Mouse (Mus musculus): ENCODE results near the gene Gm28043. TPM values are rescaled to one million over a fixed set of nuclear protein-coding genes. Genes with fewer than 3 reads are reported as not detected.

The Gm28043 gene
- total and polyA plus RNA-seq, 3 experiments = 0.39 to 1.1 (median 1.0) TPM

- 1% methylated on average over 42 of the region's 43 CpGs for WGBS
- H3K4me3 ChIP-seq = peak overlapping the region; percentile 92
- no peak for DNase-seq
- peak overlapping the region; percentile 96 for H3K9ac ChIP-seq (ENCODE audit: low read depth, low read length)
- peaks cover 3% of the 10 kb centered on the region for H3K4me1 ChIP-seq (ENCODE audit: control insufficient read depth, insufficient read depth, low read length)
- H3K27ac ChIP-seq = peak overlapping the region; percentile 88
- TF ChIP-seq CTCF (IDR thresholded peaks at IDR 0.05) = no peak
- TF ChIP-seq EP300 (IDR thresholded peaks at IDR 0.05; ENCODE audit: insufficient read depth, low read depth, low read length) = no peak
- no peak for TF ChIP-seq POLR2A (IDR thresholded peaks at IDR 0.05; ENCODE audit: insufficient read depth, low read depth, low read length)
- H3K36me3 ChIP-seq (ENCODE audit: control insufficient read depth, insufficient read depth, low read length) = no peaks in the 10 kb centered on the region
- no peaks in the 10 kb centered on the region for H3K27me3 ChIP-seq (ENCODE audit: control insufficient read depth, insufficient read depth, low read length)
- intact Hi-C loops (cut with DNase I) = loop anchor here (2.0 kb wide), 1 partner anchor 46 kb away; the partner anchor contains the start of gene Cmtr1
- peaks cover 3% of the 10 kb centered on the region; the same call in 1 of the 2 replicates for H3K79me2 ChIP-seq (replicated peaks; ENCODE audit: control insufficient read depth, insufficient read depth, low read length)
Observed at GRCm38 (mm10) chr17:29615024-29615551, 412 bp downstream of the Gm28043 start.

GRCm38 (mm10) chr17:29615616-29616015 lies 940 bp downstream of the Gm28043 start:
- peak overlapping the region; percentile 88 for H3K27ac ChIP-seq
- WGBS = 10% methylated on average over 4 of the region's 4 CpGs

GRCm38 (mm10) chr17:29619231-29619630 lies 4.6 kb downstream of the Gm28043 start:
- Histone ChIP-seq H3K4me1 (ENCODE audit: control insufficient read depth, insufficient read depth, low read length) (peaks cover 2% of the 10 kb centered on the region), H3K79me2 (replicated peaks; ENCODE audit: control insufficient read depth, insufficient read depth, low read length) (peaks cover 4% of the 10 kb centered on the region; the same call in 1 of the 2 replicates), H3K9ac (ENCODE audit: low read depth, low read length) (no peak overlapping the region), H3K27me3 (ENCODE audit: control insufficient read depth, insufficient read depth, low read length) (no peaks in the 10 kb centered on the region), H3K36me3 (ENCODE audit: control insufficient read depth, insufficient read depth, low read length) (no peaks in the 10 kb centered on the region), H3K4me3 (no peak overlapping the region), H3K27ac (no peak overlapping the region)
- TF ChIP-seq CTCF (IDR thresholded peaks at IDR 0.05) (no peak), POLR2A (IDR thresholded peaks at IDR 0.05; ENCODE audit: insufficient read depth, low read depth, low read length) (no peak), EP300 (IDR thresholded peaks at IDR 0.05; ENCODE audit: insufficient read depth, low read depth, low read length) (no peak)
- DNase-seq = no peak
- intact Hi-C loops (cut with DNase I) = no loop called here
- WGBS = 75% methylated on average over 3 of the region's 3 CpGs

More at GRCm38 (mm10) chr17:29615616-29616015, 940 bp downstream of the Gm28043 start:
- Histone ChIP-seq H3K79me2 (replicated peaks; ENCODE audit: control insufficient read depth, insufficient read depth, low read length) (peaks cover 3% of the 10 kb centered on the region; the same call in 1 of the 2 replicates), H3K4me3 (peak overlapping the region; percentile 92), H3K4me1 (ENCODE audit: control insufficient read depth, insufficient read depth, low read length) (peaks cover 3% of the 10 kb centered on the region), H3K9ac (ENCODE audit: low read depth, low read length) (peak overlapping the region; percentile 96), H3K36me3 (ENCODE audit: control insufficient read depth, insufficient read depth, low read length) (no peaks in the 10 kb centered on the region), H3K27me3 (ENCODE audit: control insufficient read depth, insufficient read depth, low read length) (no peaks in the 10 kb centered on the region)
- TF ChIP-seq EP300 (IDR thresholded peaks at IDR 0.05; ENCODE audit: insufficient read depth, low read depth, low read length) = no peak
- TF ChIP-seq CTCF (IDR thresholded peaks at IDR 0.05) = no peak
- no peak for TF ChIP-seq POLR2A (IDR thresholded peaks at IDR 0.05; ENCODE audit: insufficient read depth, low read depth, low read length)
- no peak for DNase-seq
- intact Hi-C loops (cut with DNase I) = loop anchor here (2.0 kb wide), 1 partner anchor 45 kb away; the partner anchor contains the start of gene Cmtr1

- H3K9ac ChIP-seq (ENCODE audit: low read depth, low read length) = no peak overlapping the region
- no peak overlapping the region for H3K27ac ChIP-seq
- 95% methylated on average over 8 of the region's 8 CpGs for WGBS
- no peak overlapping the region for H3K4me3 ChIP-seq
- H3K27me3 ChIP-seq (ENCODE audit: control insufficient read depth, insufficient read depth, low read length) = no peaks in the 10 kb centered on the region
- TF ChIP-seq CTCF (IDR thresholded peaks at IDR 0.05) (no peak), POLR2A (IDR thresholded peaks at IDR 0.05; ENCODE audit: insufficient read depth, low read depth, low read length) (no peak), EP300 (IDR thresholded peaks at IDR 0.05; ENCODE audit: insufficient read depth, low read depth, low read length) (no peak)
- H3K36me3 ChIP-seq (ENCODE audit: control insufficient read depth, insufficient read depth, low read length) = no peaks in the 10 kb centered on the region
- no peaks in the 10 kb centered on the region for H3K4me1 ChIP-seq (ENCODE audit: control insufficient read depth, insufficient read depth, low read length)
- intact Hi-C loops (cut with DNase I) = no loop called here
- DNase-seq = no peak
- H3K79me2 ChIP-seq (replicated peaks; ENCODE audit: control insufficient read depth, insufficient read depth, low read length) = 0 out of 2 replicates have a peak, but pooled peaks cover 3% of the 10 kb centered on the region
Observed at GRCm38 (mm10) chr17:29623488-29623887, 8.8 kb downstream of the Gm28043 start.

GRCm38 (mm10) chr17:29627285-29627684 lies 12.6 kb downstream of the Gm28043 start:
- peak in 1 of 2 experiments; percentile 42 for DNase-seq
- no peak overlapping the region for H3K4me3 ChIP-seq
- no peaks in the 10 kb centered on the region for H3K27me3 ChIP-seq (ENCODE audit: control insufficient read depth, insufficient read depth, low read length)
- 66% methylated on average over 9 of the region's 9 CpGs for WGBS
- TF ChIP-seq CTCF (IDR thresholded peaks at IDR 0.05) (no peak), EP300 (IDR thresholded peaks at IDR 0.05; ENCODE audit: insufficient read depth, low read depth, low read length) (no peak)
- no peak overlapping the region for H3K9ac ChIP-seq (ENCODE audit: low read depth, low read length)
- no peak overlapping the region for H3K27ac ChIP-seq
- 0 out of 2 replicates have a peak, but pooled peaks cover 1% of the 10 kb centered on the region for H3K79me2 ChIP-seq (replicated peaks; ENCODE audit: control insufficient read depth, insufficient read depth, low read length)
- no peaks in the 10 kb centered on the region for H3K36me3 ChIP-seq (ENCODE audit: control insufficient read depth, insufficient read depth, low read length)
- intact Hi-C loops (cut with DNase I) = no loop called here
- no peaks in the 10 kb centered on the region for H3K4me1 ChIP-seq (ENCODE audit: control insufficient read depth, insufficient read depth, low read length)

- TF ChIP-seq CTCF (IDR thresholded peaks at IDR 0.05) (no peak), POLR2A (IDR thresholded peaks at IDR 0.05; ENCODE audit: insufficient read depth, low read depth, low read length) (no peak), EP300 (IDR thresholded peaks at IDR 0.05; ENCODE audit: insufficient read depth, low read depth, low read length) (no peak)
- intact Hi-C loops (cut with DNase I) = no loop called here
- Histone ChIP-seq H3K27ac (no peak overlapping the region), H3K79me2 (replicated peaks; ENCODE audit: control insufficient read depth, insufficient read depth, low read length) (0 out of 2 replicates have a peak, but pooled peaks cover 1% of the 10 kb centered on the region), H3K36me3 (ENCODE audit: control insufficient read depth, insufficient read depth, low read length) (no peaks in the 10 kb centered on the region), H3K9ac (ENCODE audit: low read depth, low read length) (no peak overlapping the region), H3K4me3 (no peak overlapping the region), H3K4me1 (ENCODE audit: control insufficient read depth, insufficient read depth, low read length) (no peaks in the 10 kb centered on the region), H3K27me3 (ENCODE audit: control insufficient read depth, insufficient read depth, low read length) (no peaks in the 10 kb centered on the region)
- no peak for DNase-seq
- WGBS = 87% methylated on average over 5 of the region's 5 CpGs
Observed at GRCm38 (mm10) chr17:29628946-29629345, 14.3 kb downstream of the Gm28043 start.
